Mouse (Mus musculus) monocyte, adult 5-6 weeks (primary cell): ENCODE data around the gene Ehd3. TPM values are rescaled to one million over a fixed set of nuclear protein-coding genes. Genes with fewer than 3 reads are reported as not detected.
"Not testable (repeated sequence)": the region's sequence is repeated elsewhere in the genome, so short reads cannot be mapped to it uniquely, and the experiment has no call there.

Experiments
- ATAC-seq: fragments of 153-309, 156-312 bp; replicated peaks from 2 replicates; pipeline ENCODE4 v1.8.0; 2017; ENCODE audit warnings: mild to moderate bottlenecking; ENCODE audit not compliant: low TSS enrichment, insufficient number of reproducible peaks, severe bottlenecking, poor library complexity, low FRiP score
- total RNA-seq: library from RNA; stranded (forward); fragments of 200-1000, 200-491, 200-594 nt; gene quantifications from 3 replicates; pipeline ENCODE4 v1.2.3, GENCODE M21; 2017

Ehd3 gene
- total RNA-seq, 1 experiment from 2014 or later: 3.0 TPM

DNA sequence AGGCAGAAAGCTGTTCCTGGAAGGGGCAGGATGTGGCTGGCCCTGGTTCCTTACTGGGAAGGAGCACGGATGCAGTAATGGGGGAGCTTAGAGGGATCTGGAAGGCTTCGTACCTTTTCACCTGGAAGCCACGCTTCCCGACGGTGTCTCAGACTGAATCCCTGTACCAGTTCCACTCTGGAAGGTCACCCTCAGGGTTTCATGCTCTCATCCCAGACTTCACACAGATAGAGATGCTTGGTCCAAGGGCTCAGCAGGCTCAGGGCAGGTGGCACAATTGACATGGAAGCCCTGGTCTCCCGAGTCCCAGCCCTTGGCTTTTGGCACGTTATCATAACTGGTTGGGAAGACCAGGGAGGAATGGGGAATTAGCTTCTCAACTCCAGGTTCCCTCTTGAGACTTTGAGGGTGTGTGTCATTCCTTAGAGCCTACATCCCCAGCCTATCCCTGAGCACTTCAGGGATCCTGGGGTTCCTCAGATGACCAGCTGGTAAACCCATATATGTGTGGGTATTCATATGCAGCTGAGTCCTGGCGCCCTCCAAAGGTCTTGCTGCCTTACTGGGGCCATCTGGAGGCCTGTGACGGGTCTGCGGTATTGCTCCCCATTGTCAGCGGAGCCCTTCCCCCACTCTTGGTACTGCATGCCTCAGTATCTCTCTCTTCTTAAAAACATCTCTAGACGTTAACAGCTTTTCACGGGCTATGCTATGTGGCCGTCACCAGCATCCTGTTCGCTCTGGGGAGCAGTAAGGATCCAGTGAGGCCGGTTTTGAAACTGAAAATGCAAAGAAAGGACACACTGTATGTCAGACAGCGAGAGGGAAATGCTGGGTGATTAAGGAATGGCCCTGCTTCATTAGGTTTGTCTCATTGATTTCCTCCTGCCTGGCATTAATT, 19.4 kb downstream of the Ehd3 start:
- ATAC-seq: no peak

DNA sequence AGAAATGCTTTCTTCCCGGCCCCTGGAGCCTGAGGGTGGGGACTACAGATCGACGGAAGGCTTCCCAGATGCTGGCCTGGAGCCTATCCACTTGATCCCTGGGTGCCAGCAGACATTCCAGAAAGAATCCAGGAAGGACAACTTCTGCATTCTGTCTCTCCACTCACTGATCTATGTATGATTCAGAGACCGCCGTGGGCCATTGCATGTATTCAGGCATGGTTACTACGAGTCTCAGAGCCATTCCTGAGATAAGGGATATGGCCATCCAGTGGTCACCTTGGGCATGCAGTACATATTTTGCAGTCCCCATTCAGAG, 20.0 kb downstream of the Ehd3 start:
- no peak for ATAC-seq

DNA sequence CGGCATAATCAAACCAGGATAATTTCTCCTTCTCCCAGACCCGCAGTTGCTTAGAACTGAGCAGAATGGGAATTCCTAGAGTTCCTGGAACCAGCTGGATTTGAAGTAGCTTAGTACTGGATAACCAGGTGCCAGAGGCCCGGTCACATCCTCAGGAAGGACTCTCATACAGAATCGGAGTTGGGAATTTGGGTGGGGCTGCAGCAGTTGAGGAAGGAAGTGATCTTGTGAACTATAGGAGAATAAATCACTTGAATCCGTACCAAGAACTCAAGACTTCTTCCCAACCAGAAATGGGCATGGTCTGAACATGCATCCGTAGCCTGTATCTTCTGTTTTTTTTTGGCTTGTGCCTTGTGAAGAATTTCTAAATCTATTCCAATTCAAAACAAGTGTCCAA, 22.2 kb downstream of the Ehd3 start:
- ATAC-seq: no peak

DNA sequence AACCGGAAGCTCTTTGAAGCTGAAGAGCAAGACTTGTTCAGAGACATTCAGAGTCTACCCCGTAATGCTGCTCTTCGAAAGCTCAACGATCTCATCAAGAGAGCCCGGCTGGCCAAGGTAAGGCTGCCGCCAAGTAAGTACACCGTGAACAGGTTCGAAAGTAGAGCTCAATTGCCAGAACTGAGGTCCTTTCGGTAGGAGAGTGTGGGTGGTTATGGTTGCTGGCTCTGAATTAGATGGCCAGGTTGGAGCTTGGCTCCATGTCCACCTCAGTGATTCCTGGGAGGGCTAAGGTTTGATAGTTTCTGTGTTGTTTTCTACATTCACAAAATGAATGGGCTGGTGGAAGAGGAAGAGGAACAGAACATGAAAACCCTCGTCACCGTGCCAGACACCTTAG, 23.5 kb downstream of the Ehd3 start:
- ATAC-seq: no peak

DNA sequence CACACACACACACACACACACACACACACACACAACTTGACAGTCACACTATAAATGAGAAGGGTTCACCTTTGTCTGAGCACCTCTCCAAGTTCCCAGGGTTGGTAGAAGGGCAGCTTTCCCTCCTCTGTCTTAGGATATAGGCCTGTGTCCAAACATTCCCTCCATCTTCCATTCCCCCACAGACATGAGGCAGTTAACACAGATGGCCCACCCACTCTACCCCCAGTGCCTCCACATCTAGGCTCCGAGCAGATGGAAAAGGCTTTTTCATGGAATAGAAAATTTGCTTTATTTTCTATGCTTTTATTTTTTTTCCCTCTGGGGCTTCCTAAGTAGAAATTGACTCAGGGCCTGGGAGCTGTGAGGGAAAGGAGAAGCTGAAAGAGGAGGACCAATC, 26.6 kb downstream of the Ehd3 start:
- ATAC-seq: no peak

DNA sequence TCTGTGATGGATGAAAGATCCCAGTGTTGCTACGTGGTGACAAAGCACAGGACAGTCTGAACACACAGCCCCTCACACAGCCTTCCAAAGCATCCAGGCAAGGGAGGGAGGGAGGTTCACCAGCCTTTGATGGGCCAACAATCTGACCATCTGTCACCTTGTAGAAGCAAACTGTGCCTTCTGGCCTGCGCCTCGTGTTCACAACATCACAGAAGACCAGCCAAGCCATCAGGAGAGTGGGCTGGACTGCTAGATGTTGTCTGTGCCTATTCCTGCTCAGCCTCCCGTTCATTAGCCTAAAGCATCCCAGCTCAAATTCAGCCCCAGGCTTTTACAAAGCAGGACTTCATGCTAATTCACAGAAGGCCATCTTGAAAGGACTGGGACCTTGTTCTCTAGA, 27.5 kb downstream of the Ehd3 start:
- no peak for ATAC-seq

DNA sequence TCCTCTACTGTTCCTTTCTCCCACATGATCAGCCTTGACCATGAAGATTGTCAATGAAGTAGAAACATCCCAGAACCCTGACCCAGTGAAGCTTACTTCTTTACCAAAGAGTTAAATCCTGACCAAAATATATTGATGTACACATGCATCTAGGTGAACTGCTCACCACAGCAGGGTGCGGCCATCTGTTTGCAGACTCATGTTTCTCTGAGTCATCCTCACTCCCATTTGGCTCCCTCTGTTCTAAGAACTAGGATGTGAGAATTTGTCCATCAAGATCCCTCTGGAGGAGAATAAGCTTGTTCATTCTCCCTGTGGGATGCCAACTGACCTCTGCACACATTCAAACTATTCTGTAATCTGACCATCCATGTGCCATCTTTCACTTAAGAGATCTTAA, 29.0 kb downstream of the Ehd3 start:
- ATAC-seq: no peak

DNA sequence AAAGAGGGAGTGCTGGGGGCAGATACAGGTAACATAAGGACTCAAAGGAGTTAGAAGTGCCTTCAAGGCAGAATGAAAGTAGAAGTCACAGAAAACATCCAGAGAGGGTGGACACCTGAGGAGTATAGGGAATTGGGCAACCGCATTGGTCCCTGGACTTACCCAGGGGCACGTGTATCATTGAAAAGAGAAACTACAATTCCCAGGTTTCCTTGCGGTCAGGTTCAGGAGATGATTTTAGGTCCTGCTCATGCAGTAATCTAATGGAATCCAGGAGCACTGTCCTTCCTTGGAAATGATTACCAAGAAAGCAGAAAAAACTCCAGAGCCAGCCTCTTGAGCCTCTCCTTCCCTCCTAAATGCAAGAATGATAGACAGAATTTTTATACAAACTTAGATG, 29.5 kb downstream of the Ehd3 start:
- no peak for ATAC-seq

DNA sequence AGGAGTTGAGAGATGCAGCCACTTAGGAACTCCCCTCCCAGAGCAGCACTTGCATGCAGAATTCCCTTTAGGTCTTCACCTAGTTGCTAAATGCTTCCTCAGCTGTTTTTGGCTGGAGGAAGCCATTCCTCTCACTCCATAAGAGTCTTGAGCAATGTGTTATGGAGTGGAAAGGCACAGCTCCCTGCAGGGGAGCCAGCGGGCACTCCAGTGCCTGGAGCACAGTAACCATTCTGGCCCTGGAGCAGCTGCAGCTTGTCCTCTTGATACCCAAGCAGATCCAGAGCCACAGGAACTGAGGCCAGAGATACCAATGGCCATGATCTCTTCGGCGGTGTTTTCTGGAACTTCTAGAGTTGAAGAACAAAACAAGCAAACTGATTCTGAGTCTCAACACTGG, 32.7 kb downstream of the Ehd3 start:
- no peak for ATAC-seq

DNA sequence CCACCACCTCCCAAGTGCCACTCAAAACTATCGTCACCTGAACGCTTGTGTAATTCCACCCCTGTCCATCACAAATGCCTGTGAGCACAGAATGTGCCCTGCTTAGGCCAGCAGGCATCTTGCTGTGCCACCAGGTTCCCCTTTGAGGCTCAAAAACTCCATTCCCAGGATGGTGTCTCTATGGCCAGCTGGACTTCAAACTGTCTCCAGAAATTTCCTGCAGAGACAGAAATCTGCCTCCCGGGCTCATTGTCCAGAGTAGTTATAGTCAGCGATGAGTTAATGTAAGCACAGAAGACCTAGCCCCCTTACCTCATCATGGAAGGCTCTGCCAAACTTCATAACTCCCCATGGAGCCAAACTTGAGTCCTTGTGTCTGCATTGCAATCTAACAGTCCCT, 33.3 kb downstream of the Ehd3 start:
- ATAC-seq: no peak

DNA sequence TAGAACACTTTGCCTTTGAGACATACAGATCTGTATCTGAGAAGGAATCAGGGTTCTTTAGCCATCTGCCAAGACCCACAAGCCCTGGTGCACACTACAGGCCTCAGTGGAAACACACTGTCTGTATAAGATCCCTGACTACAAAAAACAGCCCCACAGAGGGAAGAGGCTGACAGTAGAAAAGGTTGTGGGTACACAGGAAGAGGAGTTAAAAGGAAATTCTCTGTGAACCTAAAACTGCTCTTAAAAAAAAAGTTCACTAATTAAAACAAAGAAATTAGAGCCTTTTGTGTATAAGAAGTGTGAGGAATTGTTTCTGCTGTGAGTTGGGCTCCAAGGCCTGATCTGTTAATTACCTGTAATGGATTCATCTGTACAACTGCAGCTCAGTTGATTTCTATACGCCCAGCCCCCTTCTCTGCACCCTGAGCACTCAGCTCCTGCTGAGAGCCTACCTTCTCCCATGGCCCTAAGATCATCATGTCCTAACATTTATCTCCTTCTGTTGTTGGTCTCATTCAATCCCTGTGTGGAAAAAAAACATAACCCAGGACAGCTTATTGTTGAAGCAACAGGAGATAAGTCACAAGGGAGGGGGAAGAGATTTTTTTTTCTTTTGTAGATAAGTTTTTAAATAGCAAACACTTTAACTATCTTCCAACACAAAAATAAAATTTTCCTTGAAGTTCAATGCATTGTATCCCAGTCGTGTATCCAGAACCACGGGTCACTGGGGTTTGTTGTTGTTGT, 35.3 kb downstream of the Ehd3 start:
- no peak for ATAC-seq

DNA sequence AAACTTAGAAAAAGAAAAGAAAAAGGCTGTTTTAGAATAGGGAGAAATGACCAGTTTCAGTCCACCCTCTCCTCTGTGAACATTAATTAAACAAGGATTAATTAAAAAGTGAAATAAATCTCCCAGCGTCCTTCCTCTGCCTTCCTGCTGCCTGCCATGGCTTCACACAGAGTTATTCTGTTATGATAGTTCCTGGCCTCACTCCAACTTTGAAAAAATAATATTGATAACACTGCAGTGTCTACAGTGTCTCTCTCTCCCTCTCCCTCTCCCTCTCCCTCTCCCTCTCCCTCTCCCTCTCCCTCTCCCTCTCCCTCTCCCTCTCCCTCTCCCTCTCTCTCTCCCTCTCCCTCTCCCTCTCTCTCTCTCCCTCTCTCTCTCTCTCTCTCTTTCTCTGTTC, 35.9 kb downstream of the Ehd3 start:
- ATAC-seq: not testable (repeated sequence)

DNA sequence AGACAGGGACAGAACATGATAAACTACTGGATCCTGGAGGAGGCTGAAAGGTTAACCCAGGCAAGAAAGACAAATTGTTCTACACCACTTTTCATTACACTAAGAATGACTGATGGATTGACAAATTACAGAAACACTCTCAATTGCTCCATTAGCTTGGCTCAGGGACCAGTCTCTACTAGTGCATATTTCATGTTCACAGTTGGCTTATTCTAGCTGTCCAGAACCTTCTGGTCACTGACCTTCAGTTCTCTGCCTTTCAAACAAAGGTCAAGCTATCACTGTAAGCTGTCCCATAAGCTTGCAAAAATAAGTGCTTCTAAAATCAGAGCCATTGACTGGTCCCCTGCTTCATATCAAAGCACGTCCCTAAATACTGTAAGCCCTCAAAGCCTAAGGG, 39.0 kb downstream of the Ehd3 start:
- ATAC-seq: no peak

DNA sequence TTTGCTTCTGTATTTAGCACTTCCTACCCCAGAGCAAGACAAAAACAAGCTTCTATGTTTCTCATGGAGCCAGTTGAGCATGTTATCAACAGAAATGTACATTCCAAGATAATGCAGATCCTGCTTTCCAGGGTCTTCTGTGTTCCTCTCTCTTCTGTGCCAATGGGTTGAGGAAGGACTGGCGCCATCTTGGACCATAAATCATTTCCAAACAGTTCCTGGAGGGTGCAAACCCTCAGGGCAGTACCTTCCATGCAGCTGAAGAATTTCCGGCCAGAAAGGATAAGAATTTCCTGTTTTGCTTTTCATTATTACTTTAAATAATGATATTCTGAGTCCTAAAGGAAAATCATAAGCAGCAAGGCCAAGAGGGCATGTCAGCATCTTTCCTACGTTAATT, 41.7 kb downstream of the Ehd3 start:
- ATAC-seq: no peak

DNA sequence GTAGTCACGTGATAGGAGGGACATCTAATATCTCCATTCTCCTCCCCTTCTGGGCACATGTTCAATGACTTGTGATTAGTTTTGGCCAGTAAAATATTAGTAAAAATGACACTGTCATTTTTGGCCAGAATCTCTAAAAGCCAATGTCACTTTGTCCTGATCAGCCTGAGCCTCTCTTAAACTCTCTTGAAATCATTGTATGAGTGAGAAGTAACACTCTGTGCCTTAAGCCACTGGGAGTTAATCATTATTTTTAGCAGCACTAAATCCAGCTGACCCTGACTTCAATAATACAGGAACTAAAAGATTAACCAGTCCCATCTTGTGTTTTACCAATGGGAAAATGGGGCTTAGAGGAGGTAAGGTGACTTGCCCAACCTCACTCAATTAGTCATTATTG, 43.5 kb downstream of the Ehd3 start:
- no peak for ATAC-seq

DNA sequence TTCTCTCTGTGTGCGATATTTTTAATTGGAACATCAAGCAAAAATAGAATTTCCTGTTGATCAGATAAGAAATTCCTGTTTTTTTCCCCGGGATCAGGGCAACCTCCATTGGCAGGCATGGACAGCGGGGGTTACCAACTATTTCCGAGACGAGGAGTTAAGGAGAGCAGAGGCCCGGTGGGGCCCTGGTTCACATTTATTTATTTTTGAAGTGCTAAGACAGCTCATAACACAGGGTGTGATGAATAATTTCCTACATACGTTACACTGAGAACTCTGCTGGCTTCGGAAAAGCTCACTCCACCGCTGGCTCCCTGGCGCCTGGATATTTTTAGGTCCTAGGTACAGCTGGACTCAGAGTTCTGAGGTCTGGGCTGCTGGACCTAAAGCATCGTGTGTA, 49.1 kb downstream of the Ehd3 start:
- ATAC-seq: no peak

DNA sequence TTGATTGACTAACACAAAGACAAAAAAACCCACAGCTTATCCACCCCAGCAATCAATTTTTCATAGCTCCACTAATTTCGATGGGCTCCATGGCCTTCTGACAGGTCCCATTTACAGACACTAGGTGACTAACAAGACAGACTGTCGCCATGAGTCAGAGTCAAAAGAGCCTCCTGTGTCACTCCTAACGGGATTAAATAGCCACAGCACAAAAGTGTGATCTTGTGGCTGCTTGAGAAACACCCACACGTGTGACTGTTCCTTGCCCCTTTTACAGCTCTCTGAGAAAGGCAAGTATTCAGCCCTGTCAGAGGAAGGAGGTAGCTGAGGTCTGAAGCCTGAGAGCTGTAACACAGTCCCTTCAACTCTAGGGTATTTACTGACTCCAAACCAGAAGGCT, 49.8 kb downstream of the Ehd3 start:
- no peak for ATAC-seq

DNA sequence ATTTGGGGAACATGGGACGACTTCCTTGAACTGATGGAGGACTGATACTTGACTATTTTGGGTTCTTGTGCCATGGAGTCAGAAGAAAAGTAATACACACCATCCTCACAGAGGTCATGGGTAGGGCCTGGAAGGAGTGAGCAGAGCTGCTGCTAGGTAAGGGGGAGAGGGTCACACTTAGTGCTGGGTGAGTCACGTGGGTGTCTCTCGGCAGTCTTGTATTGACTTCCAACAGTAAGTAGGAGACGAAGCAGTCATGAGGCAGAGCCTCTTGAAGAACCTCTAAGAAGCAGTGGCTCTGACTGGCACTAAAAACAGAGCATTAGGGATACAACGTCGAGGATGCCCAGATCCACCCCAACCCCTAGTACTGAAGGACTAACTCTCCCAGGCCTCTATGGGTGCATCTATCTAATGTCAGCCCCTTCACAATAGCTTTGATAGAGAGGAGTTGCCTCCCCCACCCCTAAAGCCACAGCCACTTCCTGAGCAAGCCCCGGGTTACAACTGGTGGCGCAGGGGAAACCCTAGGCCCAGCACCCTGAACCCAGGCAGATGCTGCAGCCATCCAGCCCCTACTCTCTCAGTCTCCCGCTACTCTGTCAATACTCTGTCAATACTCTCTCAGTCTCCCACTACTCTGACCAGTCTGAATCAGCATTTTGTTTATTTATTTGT, 65.2 kb downstream of the Ehd3 start:
- no peak for ATAC-seq

DNA sequence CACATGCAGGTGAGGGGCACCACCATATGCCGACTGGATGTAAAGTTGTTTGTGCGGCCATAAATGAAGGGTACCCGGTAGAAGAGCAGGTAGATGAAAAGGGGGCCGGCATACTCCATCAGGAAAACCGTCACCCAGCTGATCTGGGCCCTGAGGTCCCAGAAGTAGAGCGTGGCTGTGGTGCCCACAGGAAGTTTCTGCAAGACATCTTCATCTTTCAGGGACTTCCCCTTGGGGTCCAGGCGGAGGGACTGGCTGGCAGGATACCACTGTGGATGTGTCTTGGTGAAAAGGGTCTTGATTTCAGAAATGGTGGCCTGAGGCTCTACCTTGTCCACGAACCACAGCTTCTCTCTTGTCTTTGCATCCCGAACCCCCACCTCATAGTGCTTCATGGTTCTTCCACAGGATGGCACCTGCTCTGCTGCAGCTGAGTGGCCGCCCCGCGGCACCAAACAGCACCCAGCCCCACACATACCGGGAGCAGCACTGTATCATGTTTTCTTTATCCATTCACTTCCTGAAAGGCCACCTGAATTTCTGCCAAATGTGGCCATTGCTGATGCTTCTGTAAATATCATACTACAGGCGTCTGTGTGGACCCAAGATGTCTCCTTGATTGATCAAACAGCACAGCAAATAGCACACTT, 67.1 kb downstream of the Ehd3 start:
- no peak for ATAC-seq
